Mouse (Mus musculus) layer of hippocampus, adult 9-11 months (tissue): ENCODE results near the gene Nme7.

Source experiments
- DNase-seq: peaks from one replicate; pipeline ENCODE4 v3.0.0; 2022

Nme7 gene

GRCm38 (mm10) chr1:164320731-164321130, 16.8 kb downstream of the Nme7 start:
- DNase-seq, result peak; percentile 52

GRCm38 (mm10) chr1:164321408-164321807, 17.5 kb downstream of the Nme7 start:
- no peak for DNase-seq

GRCm38 (mm10) chr1:164322987-164323650, 19.2 kb downstream of the Nme7 start:
- DNase-seq, result no peak

GRCm38 (mm10) chr1:164324221-164324620, 20.3 kb downstream of the Nme7 start:
- no peak for DNase-seq

GRCm38 (mm10) chr1:164324878-164325277, 21.0 kb downstream of the Nme7 start:
- DNase-seq, result no peak

- peak; percentile 77 for DNase-seq
These were observed 22.8 kb downstream of the Nme7 start for GRCm38 (mm10) chr1:164326600-164327155.

- no peak for DNase-seq
These were observed 23.8 kb downstream of the Nme7 start for GRCm38 (mm10) chr1:164327764-164328163.

GRCm38 (mm10) chr1:164332559-164332958, 28.6 kb downstream of the Nme7 start:
- no peak for DNase-seq

- no peak for DNase-seq
These were observed 31.5 kb downstream of the Nme7 start for GRCm38 (mm10) chr1:164335435-164335834.

GRCm38 (mm10) chr1:164335846-164336245, 31.9 kb downstream of the Nme7 start:
- peak; percentile 57 for DNase-seq

GRCm38 (mm10) chr1:164342161-164342560, 38.2 kb downstream of the Nme7 start:
- no peak for DNase-seq

GRCm38 (mm10) chr1:164353443-164353842, 49.5 kb downstream of the Nme7 start:
- no peak for DNase-seq

- DNase-seq, result no peak
These were observed 54.1 kb downstream of the Nme7 start for GRCm38 (mm10) chr1:164357995-164358394.

GRCm38 (mm10) chr1:164361997-164362396, 58.1 kb downstream of the Nme7 start:
- no peak for DNase-seq

GRCm38 (mm10) chr1:164366156-164367128, 62.5 kb downstream of the Nme7 start:
- peak; percentile 61 for DNase-seq

- DNase-seq, result no peak
These were observed 64.2 kb downstream of the Nme7 start for GRCm38 (mm10) chr1:164368152-164368551.

GRCm38 (mm10) chr1:164369781-164370180, 65.9 kb downstream of the Nme7 start:
- DNase-seq, result no peak

GRCm38 (mm10) chr1:164373029-164373428, 69.1 kb downstream of the Nme7 start:
- no peak for DNase-seq

GRCm38 (mm10) chr1:164374020-164374419, 70.1 kb downstream of the Nme7 start:
- DNase-seq, result no peak

GRCm38 (mm10) chr1:164375626-164376025, 71.7 kb downstream of the Nme7 start:
- DNase-seq, result no peak

GRCm38 (mm10) chr1:164376761-164377487, 73.0 kb downstream of the Nme7 start:
- DNase-seq, result no peak

GRCm38 (mm10) chr1:164383621-164384020, 79.7 kb downstream of the Nme7 start:
- no peak for DNase-seq

GRCm38 (mm10) chr1:164384354-164384753, 80.4 kb downstream of the Nme7 start:
- no peak for DNase-seq
